ENCODE assay signal across 8 mouse cellular contexts in genomic region chr19:4839149-4839548, GRCm38 (mm10). TPM values are rescaled to one million over a fixed set of nuclear protein-coding genes. Genes with fewer than 3 reads are reported as not detected.
DNase-seq lines count a peak whose midpoint lies in the region; ATAC-seq lines count a peak whose summit lies in the region.

Ccs (minus strand) TSS chr19:4839332.
Ccdc87 (plus strand) TSS chr19:4839366.

- H3K4me2 ChIP-seq in hindbrain, embryonic 13.5 days: peak within 1 kb of the TSS; percentile 98

- peak within 1 kb of the TSS; percentile 77 for H3K9ac ChIP-seq in hindbrain, embryonic 13.5 days

- H3K4me1 ChIP-seq in hindbrain, embryonic 13.5 days (replicated peaks): peaks cover 21% of the 10 kb centered on the region

- peaks cover under 1% of the 10 kb centered on the region; the same call in 1 of the 2 replicates for H3K36me3 ChIP-seq in hindbrain, embryonic 13.5 days

- H3K4me3 ChIP-seq in hindbrain, embryonic 13.5 days: peak within 1 kb of the TSS; percentile 62

- ATAC-seq in hindbrain, embryonic 13.5 days (ENCODE audit: low FRiP score): peak; percentile 98

- peaks cover 35% of the 10 kb centered on the region for H3K27me3 ChIP-seq in hindbrain, embryonic 13.5 days

- under 1% methylated on average over 25 of the region's 25 CpGs for WGBS in hindbrain, embryonic 13.5 days

- peak; percentile 95 for DNase-seq in Muller cell, postnatal 12 days (ENCODE audit: inconsistent ontology term)
- peak; percentile 97 for DNase-seq in cerebellum, adult 9-11 months
- peak; percentile 93 for DNase-seq in frontal cortex, postnatal 10 days (ENCODE audit: low spot score in 2 of 2)
- peak; percentile 78 to 91 for DNase-seq in layer of hippocampus, postnatal 25 days (ENCODE audit: extremely low spot score in 1 of 2, low spot score in 1 of 2)
- DNase-seq in lung, postnatal 25 days (ENCODE audit: low spot score): peak; percentile 98
- peak; percentile 99 for DNase-seq in retina, embryonic 14.5 days (ENCODE audit: low spot score)
- peak; percentile 96 for DNase-seq in thymus, postnatal 4 days

- no peaks in the 10 kb centered on the region for H3K9me3 ChIP-seq in hindbrain, embryonic 13.5 days

- no peak within 1 kb of the TSS for H3K27ac ChIP-seq in hindbrain, embryonic 13.5 days

RNA-seq across cellular contexts. Expression of gene Ccs, which starts in this region (rescaled TPM):
- polyA plus RNA-seq in hindbrain, embryonic 13.5 days (2015; fragmentation: Nextera tagmentation; extraction: Ambion mirVana): 44.9 and 47.4 TPM in 2 replicates
- total RNA-seq in layer of hippocampus, postnatal 25 days (2021): 10 to 100 TPM; 30.6 to 37.8 TPM

RNA-seq across cellular contexts. Expression of gene Ccdc87, which starts in this region (rescaled TPM):
- polyA plus RNA-seq in hindbrain, embryonic 13.5 days (2015; fragmentation: Nextera tagmentation; extraction: Ambion mirVana): 0.43 and 0.49 TPM in 2 replicates
- 1 to 10 TPM; 1.8 to 2.2 TPM for total RNA-seq in layer of hippocampus, postnatal 25 days (2021)
